Mouse (Mus musculus) MEL (cell line): ENCODE measurements at regions not wholly inside any gene's neighbourhood (a gene's known extent, or its start where the extent isn't known, plus 50 kb on each side); places are given as distances from the start of the nearest gene placed in this dataset.

ENCODE experiments used
- CHD1 ChIP-seq: IDR thresholded peaks from 2 replicates; pipeline ENCODE4 v1.6.1; 2012; ENCODE audit warnings: low read depth, mild to moderate bottlenecking, inconsistent platforms, low read length, improper control_type of control experiment
- CTCF ChIP-seq, 3 experiments: IDR thresholded peaks in 2 of 3; conservative IDR thresholded peaks in 1 of 3; 2 replicates each; pipeline ENCODE4 v1.5.1; 2011 to 2012; ENCODE audit warnings: low read length in 3 of 3, low read depth in 2 of 3, mild to moderate bottlenecking in 2 of 3, improper control_type of control experiment in 1 of 3, inconsistent platforms in 1 of 3, mixed read lengths in 1 of 3, moderate library complexity in 1 of 3; ENCODE audit not compliant: control insufficient read depth in 1 of 3, insufficient read depth in 1 of 3, poor library complexity in 1 of 3, severe bottlenecking in 1 of 3
- E2F4 ChIP-seq: IDR thresholded peaks from 2 replicates; pipeline ENCODE4 v1.6.1; 2011; ENCODE audit warnings: low read depth, low read length, improper control_type of control experiment, borderline replicate concordance
- EP300 ChIP-seq, 2 experiments: IDR thresholded peaks; 2 replicates each; pipeline ENCODE4 v1.6.1; 2011; ENCODE audit warnings: improper control_type of control experiment in 2 of 2, low read length in 2 of 2, low read depth in 1 of 2, mild to moderate bottlenecking in 1 of 2
- JUND ChIP-seq: IDR thresholded peaks from 2 replicates; pipeline ENCODE4 v1.6.1; 2011; ENCODE audit warnings: low read depth, mild to moderate bottlenecking, improper control_type of control experiment, low read length
- MAZ ChIP-seq: IDR thresholded peaks from 2 replicates; pipeline ENCODE4 v1.6.1; 2012; ENCODE audit warnings: low read depth, mild to moderate bottlenecking, inconsistent platforms, low read length, improper control_type of control experiment
- MEF2A ChIP-seq: IDR thresholded peaks from 2 replicates; pipeline ENCODE4 v1.6.1; 2014; ENCODE audit warnings: low read depth, mild to moderate bottlenecking, inconsistent platforms, low read length, improper control_type of control experiment; ENCODE audit not compliant: poor library complexity, insufficient replicate concordance, severe bottlenecking; ENCODE audit errors: extremely low read depth
- POLR2A ChIP-seq, 2 experiments: IDR thresholded peaks; 2 replicates each; pipeline ENCODE4 v1.6.1; 2011 to 2012; ENCODE audit warnings: low read length in 2 of 2, mild to moderate bottlenecking in 2 of 2, control low read depth in 1 of 2, improper control_type of control experiment in 1 of 2, low read depth in 1 of 2, moderate library complexity in 1 of 2; ENCODE audit not compliant: control insufficient read depth in 1 of 2, insufficient read depth in 1 of 2, poor library complexity in 1 of 2
- RAD21 ChIP-seq: IDR thresholded peaks from 2 replicates; pipeline ENCODE4 v1.6.1; 2011; ENCODE audit warnings: mild to moderate bottlenecking, low read depth, low read length, improper control_type of control experiment
- RCOR1 ChIP-seq: IDR thresholded peaks from 2 replicates; pipeline ENCODE4 v1.6.1; 2012; ENCODE audit warnings: low read depth, mild to moderate bottlenecking, inconsistent platforms, low read length, improper control_type of control experiment
- TBP ChIP-seq: IDR thresholded peaks from 2 replicates; pipeline ENCODE4 v1.8.0; 2011; ENCODE audit warnings: low read depth, low read length, improper control_type of control experiment
- TCF12 ChIP-seq: IDR thresholded peaks from 2 replicates; pipeline ENCODE4 v1.6.1; 2014; ENCODE audit warnings: low read depth, mild to moderate bottlenecking, inconsistent platforms, low read length, improper control_type of control experiment, moderate library complexity
- ZKSCAN1 ChIP-seq: IDR thresholded peaks from 2 replicates; pipeline ENCODE4 v1.6.1; 2012; ENCODE audit warnings: low read depth, mild to moderate bottlenecking, inconsistent platforms, low read length, improper control_type of control experiment, moderate library complexity

GRCm38 (mm10) chr9:47367266-47367957 lies 162.6 kb upstream of the Cadm1 start:
- TF ChIP-seq CTCF (IDR thresholded peaks at IDR 0.05 in 2 of 3, conservative IDR thresholded peaks at IDR 0.05 in 1 of 3; ENCODE audit: control insufficient read depth in 1 of 3, insufficient read depth in 1 of 3, low read depth in 2 of 3, low read length in 3 of 3, poor library complexity in 1 of 3, severe bottlenecking in 1 of 3) (no peak), POLR2A (IDR thresholded peaks at IDR 0.05; ENCODE audit: control insufficient read depth in 1 of 2, insufficient read depth in 1 of 2, low read depth in 1 of 2, low read length in 2 of 2, poor library complexity in 1 of 2) (no peak), E2F4 (no peak), TCF12 (no peak), RCOR1 (no peak), MEF2A (no peak), CHD1 (no peak), RAD21 (no peak), TBP (no peak), EP300 (IDR thresholded peaks at IDR 0.05; ENCODE audit: low read depth in 1 of 2, low read length in 2 of 2) (no peak), ZKSCAN1 (no peak), JUND (no peak), MAZ (no peak)
